Mouse (Mus musculus) frontal cortex, postnatal 36 days (tissue): ENCODE results near the gene Pdzd7.
A peak's percentile ranks its signal among the peaks of the same experiment; 100 is the strongest.

Experiments used
- DNase-seq, 2 experiments: peaks; one replicate each; pipeline ENCODE4 v3.0.0; 2022; ENCODE audit warnings: low spot score in 2 of 2

Gene Pdzd7

GRCm38 (mm10) chr19:45045651-45046050 is at the start of gene Pdzd7:
TSS of gene Pdzd7 (minus strand) at chr19:45045717.
- DNase-seq, result no peak

GRCm38 (mm10) chr19:45081841-45082550 is 36.5 kb upstream of the Pdzd7 start:
- DNase-seq, result no peak

GRCm38 (mm10) chr19:45081279-45081678 is 35.8 kb upstream of the Pdzd7 start:
- peak in 1 of 2 experiments; percentile 74 for DNase-seq

GRCm38 (mm10) chr19:45080711-45081110 is 35.2 kb upstream of the Pdzd7 start:
- DNase-seq, result no peak

- DNase-seq, result peak; percentile 68 to 72
These were observed 34.4 kb upstream of the Pdzd7 start for GRCm38 (mm10) chr19:45079769-45080515.

GRCm38 (mm10) chr19:45078971-45079764 is 33.7 kb upstream of the Pdzd7 start:
- no peak for DNase-seq

- no peak for DNase-seq
These were observed 32.5 kb upstream of the Pdzd7 start for GRCm38 (mm10) chr19:45077742-45078645.

- DNase-seq, result no peak
These were observed 31.3 kb upstream of the Pdzd7 start for GRCm38 (mm10) chr19:45076586-45077510.

GRCm38 (mm10) chr19:45076036-45076575 is 30.6 kb upstream of the Pdzd7 start:
- DNase-seq, result no peak

- DNase-seq, result no peak
These were observed 30.0 kb upstream of the Pdzd7 start for GRCm38 (mm10) chr19:45075323-45076035.

GRCm38 (mm10) chr19:45074580-45075322 is 29.2 kb upstream of the Pdzd7 start, which contains the start of gene Kazald1:
TSS of gene Kazald1 (plus strand) at chr19:45075241.
- peak; percentile 93 to 95 for DNase-seq

GRCm38 (mm10) chr19:45073871-45074542 is 28.5 kb upstream of the Pdzd7 start:
- DNase-seq, result peak; percentile 76 to 82

GRCm38 (mm10) chr19:45067758-45068510 is 22.4 kb upstream of the Pdzd7 start:
- no peak for DNase-seq

GRCm38 (mm10) chr19:45067170-45067569 is 21.7 kb upstream of the Pdzd7 start:
- no peak for DNase-seq

- DNase-seq, result no peak
These were observed 19.7 kb upstream of the Pdzd7 start for GRCm38 (mm10) chr19:45065226-45065625.

GRCm38 (mm10) chr19:45063565-45064292 is 18.2 kb upstream of the Pdzd7 start:
- peak in 1 of 2 experiments; percentile 50 for DNase-seq
